Mouse (Mus musculus) heart, adult 8-10 months (tissue): ENCODE data around the gene Rasa1. TPM values are rescaled to one million over a fixed set of nuclear protein-coding genes. Genes with fewer than 3 reads are reported as not detected.

Source experiments
- DNase-seq: peaks from one replicate; pipeline ENCODE4 v3.0.0; 2022; ENCODE audit warnings: low spot score
- total RNA-seq, 4 experiments: library from RNA; stranded (reverse); gene quantifications; 2 replicates each; pipeline ENCODE4 v1.2.4; 2022

Gene Rasa1
- total RNA-seq, result 10 to 100 TPM; 21.7 to 28.2 (median 26.4) TPM

DNA sequence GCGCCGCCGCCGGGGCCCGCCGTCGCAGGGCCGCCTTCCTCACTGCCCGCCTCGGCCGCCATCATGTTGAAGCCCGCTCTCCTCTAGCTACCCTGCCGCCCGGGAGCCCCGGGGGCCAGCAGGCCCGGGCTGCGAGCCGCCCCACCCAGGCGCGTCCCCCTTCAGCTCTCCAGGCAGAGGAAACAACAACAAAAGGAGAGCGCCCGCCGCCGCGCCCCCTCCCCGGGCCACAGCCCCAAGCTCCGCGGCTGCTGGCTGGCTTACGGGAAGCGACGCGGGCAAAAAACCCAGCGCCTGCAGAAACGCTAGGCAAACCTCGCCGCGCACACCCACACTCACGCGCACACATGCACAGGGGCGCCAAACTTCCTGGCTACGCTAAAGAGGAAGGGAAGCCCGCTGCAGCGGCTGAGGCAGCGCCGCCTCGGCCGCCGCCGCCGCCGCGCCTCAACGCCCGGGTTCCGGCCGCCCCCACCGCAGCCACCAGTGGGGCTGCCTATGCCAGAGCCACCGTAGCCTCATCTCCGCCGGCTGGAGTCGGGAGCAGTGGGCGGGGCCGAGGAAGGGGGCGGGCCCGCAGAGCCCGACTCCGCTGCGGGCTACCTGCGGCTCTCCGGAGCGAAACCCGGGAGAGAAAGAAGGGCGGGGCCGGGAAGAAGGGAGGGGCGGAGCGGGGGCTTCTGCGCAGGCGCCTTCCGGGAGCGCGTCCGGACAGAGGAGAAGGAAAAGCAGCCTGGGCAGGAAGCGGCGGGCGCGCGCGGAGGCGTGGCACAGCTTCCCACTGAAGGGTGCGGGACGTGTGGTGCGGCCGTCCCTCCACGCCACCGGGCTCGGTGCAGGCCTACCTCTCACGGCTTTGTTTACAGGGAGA lies at the start of gene Rasa1:
Gene Rasa1, minus strand, starts transcription at position 288 of the 871 bp plus-strand sequence.
- peak; percentile 91 for DNase-seq

- DNase-seq, result no peak
These were observed 22.6 kb upstream of the Rasa1 start for GRCm38 (mm10) chr13:85311547-85311946.

- DNase-seq, result no peak
These were observed 22.0 kb upstream of the Rasa1 start for GRCm38 (mm10) chr13:85310968-85311367.

DNA sequence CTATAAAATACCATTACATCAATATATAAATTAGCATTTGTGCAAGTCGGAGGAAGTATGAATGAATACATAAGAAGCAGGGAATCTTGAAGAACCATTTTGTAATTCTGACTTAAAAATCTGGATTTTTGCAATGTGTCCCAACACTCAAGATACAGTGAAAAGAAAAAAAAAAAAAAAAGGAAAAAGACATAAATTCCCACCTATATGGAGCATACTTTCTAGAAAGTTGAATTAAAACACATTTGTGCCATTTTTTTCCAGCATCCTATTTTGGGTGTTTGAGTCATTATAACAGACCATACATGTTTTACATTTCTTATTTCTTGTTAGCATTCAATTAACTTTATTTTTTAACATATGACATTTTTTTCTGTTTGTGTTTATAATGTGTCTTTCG lies 21.6 kb upstream of the Rasa1 start:
- no peak for DNase-seq

DNA sequence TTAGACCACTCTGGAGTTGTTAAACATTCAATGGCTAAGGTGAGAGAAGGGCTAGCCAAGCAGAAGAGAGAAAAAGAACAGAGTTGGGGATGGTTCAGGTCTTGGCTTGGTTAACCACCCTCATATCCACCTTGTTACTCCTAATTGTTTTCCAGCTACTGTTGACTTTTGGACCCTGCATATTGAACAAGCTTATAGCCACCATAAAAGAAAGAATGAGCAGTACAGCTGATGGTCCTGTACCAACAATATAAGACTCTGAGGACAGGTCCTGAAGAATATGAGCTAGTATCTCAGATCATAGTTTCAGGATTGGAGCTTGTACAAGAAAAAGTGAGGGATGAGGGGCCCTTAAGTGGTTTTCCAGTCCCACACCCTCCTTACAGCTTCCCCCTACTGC lies 17.1 kb upstream of the Rasa1 start:
- no peak for DNase-seq

- no peak for DNase-seq
These were observed 1.7 kb upstream of the Rasa1 start for GRCm38 (mm10) chr13:85290651-85291050.

GRCm38 (mm10) chr13:85288574-85288842 lies 422 bp downstream of the Rasa1 start:
- no peak for DNase-seq

- peak; percentile 50 for DNase-seq
These were observed 905 bp downstream of the Rasa1 start for GRCm38 (mm10) chr13:85287876-85288573.

GRCm38 (mm10) chr13:85282626-85283025 lies 6.3 kb downstream of the Rasa1 start:
- DNase-seq, result no peak

DNA sequence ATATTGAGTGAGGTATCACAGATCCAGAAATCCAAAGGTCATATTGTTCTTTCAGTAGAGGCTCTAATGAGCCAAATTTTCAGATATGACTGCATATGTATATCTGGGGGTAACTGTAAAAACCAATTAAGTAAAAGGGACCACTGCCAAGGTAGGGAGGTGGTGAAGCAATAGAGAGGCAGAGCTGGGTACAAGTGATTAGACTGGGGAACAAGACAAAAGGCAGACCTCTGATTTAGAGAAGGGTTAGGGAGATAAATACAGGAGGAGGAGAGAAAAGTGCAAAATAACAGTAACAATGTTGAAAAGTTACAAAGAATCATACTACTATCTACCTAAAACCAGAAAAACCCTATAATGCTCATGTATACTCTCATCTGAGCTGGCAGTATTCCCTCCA lies 10.0 kb downstream of the Rasa1 start:
- no peak for DNase-seq

DNA sequence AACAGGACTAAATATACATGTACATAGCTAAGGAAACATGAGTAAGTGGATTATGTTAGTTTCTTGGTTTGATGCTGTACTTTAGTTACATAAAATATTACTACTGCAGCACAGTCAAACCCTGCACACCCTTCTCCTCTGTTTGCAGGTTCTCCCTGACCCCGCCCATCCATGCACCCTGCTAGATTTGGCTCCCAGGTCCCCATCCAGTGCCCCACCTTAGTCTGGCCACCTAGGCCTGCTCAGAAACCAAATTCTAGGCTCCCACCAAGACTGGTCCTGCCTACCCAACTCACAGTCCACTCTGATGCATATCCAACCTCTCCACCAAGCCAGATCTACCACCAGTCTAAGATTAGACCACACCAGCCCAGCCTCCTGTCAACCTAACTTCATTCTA lies 14.4 kb downstream of the Rasa1 start:
- DNase-seq, result no peak

- DNase-seq, result no peak
These were observed 15.1 kb downstream of the Rasa1 start for GRCm38 (mm10) chr13:85273788-85274187.

DNA sequence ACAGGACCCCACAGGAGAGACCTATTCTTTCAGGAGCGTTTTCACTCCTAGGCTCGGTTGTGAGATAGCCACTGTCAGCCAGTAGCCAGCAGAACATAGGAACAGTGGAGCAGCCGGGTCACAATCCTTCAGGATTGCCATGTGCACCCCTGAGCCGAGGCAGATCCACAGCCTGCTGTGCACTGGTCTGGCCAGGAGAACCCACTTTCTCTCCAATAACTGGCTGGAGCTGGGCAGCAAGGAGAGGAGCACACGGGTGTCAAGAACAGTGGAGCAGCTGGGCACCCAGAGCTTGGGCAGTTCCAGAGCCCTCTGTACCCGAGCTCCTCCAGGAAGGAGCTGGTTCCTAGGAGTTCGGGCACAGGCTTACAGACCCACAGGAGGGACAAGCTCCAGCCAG lies 50.2 kb downstream of the Rasa1 start:
- no peak for DNase-seq

GRCm38 (mm10) chr13:85218656-85219055 lies 70.3 kb downstream of the Rasa1 start:
- no peak for DNase-seq

- DNase-seq, result no peak
These were observed 78.6 kb downstream of the Rasa1 start for GRCm38 (mm10) chr13:85210353-85210752.

DNA sequence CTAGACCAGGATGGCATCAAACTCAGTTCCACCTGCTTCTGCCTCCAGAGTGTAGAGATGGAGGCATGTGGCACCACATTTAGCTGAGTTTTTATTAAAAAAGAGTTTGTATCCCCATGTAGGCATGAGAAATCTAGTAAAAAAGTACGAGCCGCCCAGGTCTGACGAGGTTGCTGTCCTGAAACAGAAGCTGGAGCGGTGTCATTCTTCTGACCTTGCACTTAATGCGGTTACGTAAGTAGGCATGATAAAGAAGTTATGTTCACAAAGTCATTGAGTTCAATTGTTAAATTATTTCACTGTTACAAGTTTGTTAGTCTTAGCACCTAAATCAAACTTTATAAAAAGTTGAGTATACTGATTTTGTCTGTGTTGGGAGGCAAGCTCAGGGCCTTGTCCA lies 80.3 kb downstream of the Rasa1 start:
- no peak for DNase-seq

DNA sequence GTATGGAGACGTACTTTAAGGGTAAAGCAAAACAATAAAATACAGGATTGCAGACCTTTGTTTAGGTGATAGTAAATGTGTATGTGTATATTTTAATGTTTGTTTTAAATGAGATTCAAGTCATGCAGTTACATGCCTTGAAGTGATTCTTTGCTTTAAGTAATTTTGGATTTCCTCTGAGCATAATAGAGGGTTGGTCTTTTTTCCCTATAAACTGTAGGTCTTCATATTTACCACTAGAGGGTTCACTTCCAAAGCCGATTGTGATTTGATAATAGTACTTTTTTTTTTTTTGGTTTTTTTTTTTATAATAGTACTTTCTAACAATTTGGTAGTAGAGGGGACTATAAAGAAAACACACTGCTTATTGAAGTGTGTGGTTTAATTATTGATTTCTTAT lies 81.4 kb downstream of the Rasa1 start:
- DNase-seq, result no peak

- no peak for DNase-seq
These were observed 97.7 kb downstream of the Rasa1 start for GRCm38 (mm10) chr13:85191253-85191652.

GRCm38 (mm10) chr13:85189644-85190121 lies 99.2 kb downstream of the Rasa1 start:
- DNase-seq, result no peak

DNA sequence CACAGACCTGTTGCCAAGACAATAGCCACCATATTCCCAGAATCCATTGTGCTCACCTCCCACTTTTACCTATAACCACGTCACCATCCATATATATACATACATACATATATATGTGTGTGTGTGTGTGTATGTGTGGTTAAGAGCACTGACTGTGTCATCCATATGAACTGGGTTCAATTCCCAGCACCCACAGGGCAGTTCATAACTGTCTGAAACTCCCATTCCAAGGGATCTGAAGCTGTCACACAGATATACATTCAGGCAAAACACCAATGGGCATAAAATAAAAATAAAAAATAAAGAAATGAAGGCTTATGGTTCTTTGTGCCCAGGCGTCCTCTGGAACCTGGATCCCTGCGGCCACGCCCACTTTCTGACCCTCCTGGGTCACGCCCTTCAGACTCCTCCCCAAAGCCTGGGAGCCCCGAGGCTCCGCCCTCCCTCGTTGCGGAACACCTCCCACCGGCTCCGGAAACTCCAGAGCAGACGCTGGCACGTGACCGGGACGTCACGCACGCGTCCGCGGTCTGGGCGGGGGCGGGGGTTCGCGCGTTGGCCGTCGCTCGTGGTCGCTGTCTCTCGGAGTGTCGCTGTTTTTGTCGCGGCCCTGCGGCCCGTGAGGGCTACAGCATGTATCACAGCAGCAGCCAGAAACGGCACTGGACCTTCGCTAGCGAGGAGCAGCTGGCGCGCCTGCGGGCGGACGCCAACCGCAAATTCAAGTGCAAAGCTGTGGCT lies 99.9 kb downstream of the Rasa1 start, which contains the start of gene Ccnh:
Gene Ccnh, plus strand, starts transcription at position 506 of the 741 bp plus-strand sequence.
- DNase-seq, result peak; percentile 92
